Mouse (Mus musculus): ENCODE measurements around the gene Mrpl23.
A peak's percentile ranks its signal among the peaks of the same experiment; 100 is the strongest.

DNA sequence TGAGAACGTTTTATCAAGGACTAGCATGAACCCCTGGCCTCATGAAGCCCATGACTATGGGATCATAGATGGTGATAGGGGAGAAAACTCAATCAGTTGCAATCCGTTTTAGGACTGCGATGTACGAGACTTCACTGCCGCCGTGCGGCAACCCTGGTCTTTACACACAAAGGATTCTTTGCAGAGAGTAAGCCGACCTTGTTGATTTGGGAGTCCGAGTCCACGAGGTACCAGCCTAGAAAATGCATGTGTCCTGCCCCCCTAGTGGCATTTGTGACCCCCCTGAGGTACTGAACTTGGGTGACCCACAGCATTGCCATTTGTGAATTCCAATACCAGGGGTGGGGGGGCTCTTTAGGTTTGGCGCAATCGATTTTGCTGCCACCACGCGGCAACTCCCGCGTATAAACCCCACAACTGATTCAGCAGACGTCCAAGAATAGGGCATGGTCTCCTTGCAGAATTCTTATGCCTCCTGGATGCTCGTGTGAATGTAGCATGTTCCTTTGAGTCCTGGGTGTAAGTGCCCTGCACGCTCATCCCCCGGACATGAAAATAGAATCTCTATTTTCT, 49.3 kb downstream of the Mrpl23 start:
- TF ChIP-seq CTCF (IDR thresholded peaks at IDR 0.05; ENCODE audit: low read depth), result peak; percentile 59
- no peak for TF ChIP-seq EP300 (IDR thresholded peaks at IDR 0.05; ENCODE audit: low read depth)

Measured in liver, postnatal 0 days (tissue).